Mouse (Mus musculus): Measurements from ENCODE around the gene Rngtt.
A peak's percentile ranks its signal among the peaks of the same experiment; 100 is the strongest.

The Rngtt gene

DNA sequence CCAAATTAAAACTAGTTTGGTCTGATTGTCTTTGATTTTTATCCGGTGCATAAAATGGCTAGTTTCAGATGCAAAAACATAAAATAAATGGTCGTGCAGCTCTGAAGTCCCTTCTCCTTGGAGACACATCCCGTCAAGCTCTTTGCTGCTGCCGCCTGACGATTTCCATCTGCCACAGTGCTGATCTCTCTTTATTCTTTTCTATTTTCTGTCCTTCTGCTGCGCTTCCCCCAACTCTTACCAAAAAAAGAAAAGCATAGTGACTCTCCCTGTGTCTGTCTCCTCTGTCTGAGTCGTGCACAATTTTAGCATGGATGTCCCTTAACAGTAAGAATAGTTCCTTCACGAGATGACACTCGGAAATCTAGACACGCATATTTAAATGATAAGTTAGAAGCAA, 210.8 kb downstream of the Rngtt start:
- DNase-seq (ENCODE audit: low spot score) = no peak

DNA sequence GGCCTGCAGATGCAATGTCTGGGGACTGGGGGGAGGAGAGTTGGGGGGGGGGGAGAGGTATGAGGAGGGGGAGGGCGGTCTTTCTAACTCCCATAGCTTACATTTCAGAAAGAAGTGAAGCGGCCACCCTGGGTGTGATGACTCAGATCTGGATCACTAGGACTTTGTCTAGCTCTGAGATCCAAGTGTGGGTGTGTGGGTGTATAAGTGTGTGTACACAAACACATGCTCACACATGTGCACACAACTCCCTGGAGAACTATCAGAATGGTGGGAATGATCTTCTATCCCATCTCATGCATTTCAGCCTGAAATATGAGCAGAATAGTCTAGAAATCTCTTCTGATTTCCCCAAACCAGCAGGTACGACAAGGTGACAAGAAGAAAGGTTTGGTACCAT, 213.7 kb downstream of the Rngtt start:
- no peak for DNase-seq (ENCODE audit: low spot score)

DNA sequence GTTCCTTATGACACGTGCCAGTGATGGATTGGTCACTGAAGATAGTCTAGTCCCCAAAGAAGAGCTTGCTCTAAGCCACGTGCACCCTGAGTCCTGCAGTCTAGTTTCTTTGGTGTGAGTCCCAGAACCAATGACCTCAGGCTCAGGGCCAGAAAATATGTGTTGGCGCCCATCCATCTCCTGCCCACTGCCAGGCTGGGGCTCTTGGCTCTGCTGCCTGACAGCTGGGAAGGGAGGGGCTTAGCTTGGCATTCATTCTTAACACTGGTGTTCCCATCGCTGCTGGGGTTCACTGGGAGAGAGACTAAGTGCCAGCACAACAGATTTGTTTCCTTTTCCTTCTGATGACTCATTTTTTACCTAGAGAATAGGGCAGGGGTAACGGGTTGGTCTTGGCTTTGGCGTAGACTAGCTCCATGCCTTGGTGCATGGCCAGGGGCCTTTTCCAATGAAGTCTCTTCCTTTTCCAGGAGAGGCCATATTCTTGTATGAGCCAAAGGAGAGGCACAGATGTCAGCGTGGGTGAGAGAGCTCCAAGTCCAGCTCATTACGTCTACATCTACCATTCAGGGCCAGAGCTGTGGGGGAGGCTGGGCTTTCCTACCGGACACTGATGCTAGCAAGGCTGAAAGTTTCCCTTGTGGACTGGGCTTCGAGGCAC, 214.5 kb downstream of the Rngtt start:
- DNase-seq (ENCODE audit: low spot score) = peak; percentile 46

DNA sequence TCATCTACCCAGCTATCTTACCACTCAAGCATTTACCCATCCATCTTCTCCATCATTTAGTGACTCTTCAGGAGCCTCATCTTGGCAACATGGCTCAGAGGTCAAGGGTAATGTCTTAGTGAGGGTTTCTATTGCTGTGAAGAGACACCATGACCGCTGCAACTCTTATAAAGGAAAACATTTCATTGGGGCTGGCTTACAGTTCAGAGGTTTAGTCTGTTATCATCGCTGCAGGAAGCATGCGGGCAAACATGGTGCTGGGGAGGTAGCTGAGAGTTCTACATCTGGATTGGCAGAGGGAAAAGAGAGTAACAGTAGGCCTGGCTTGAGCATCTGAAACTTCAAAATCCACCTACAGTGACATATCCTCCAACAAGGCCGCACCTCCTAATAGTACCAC, 215.2 kb downstream of the Rngtt start:
- no peak for DNase-seq (ENCODE audit: low spot score)

DNA sequence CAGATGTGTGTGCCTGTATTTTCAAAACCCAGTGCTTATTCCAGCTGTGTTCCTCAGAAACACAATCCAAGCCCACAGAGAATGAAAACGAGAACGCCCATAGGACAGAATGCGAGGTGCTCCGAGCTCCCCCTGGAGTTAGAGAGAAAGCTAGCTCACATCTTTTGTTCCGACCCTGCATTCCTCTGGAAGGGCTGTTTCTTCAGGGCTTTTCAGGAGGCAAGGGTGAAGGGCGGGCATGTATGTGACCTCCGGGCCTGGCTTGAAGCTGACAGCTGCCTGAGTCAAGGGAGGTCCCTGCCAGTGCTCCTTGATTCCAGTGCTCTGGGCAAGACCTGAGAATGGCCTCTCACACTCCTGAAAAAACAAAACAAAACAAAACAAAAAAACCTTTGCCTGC, 216.0 kb downstream of the Rngtt start:
- DNase-seq (ENCODE audit: low spot score) = no peak

DNA sequence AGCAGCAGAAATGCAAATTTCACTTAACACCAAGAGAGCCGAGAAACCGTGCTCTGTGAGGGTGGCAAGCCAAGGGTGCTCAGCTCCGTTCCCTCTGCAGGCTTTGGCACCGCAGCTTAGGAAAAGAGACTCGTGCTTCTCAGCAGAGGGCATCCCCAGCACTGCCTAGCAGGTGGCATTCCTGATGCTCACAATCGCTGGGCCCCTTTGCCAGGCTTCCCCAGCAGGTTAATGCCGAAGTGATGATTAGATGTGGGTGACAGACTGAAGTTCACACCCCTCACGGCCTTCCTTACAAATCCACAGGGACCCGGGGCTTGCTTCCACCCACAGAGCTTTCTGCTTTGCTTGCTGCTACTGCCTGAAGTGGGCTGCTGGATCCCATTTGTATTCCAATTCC, 216.6 kb downstream of the Rngtt start:
- no peak for DNase-seq (ENCODE audit: low spot score)

DNA sequence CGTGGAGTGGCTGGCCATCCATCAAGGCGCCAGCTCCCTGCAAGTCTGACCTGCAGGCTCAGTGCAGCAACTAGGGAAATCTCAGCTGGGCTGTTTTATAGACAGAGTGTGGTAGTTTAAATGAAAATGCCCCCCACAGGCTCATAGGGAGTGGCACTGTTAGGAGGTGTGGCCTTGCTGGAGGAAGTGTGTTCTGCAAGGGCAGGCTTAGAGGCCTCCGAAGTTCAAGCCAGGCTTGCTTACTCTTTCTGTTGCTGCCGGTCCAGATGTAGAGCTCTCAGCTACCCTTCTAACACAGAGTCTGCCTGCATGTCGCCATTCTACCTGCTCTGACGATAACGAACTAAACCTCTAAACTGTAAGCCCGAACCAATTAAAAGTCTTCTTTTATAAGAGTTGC, 222.5 kb downstream of the Rngtt start:
- DNase-seq (ENCODE audit: low spot score) = no peak

DNA sequence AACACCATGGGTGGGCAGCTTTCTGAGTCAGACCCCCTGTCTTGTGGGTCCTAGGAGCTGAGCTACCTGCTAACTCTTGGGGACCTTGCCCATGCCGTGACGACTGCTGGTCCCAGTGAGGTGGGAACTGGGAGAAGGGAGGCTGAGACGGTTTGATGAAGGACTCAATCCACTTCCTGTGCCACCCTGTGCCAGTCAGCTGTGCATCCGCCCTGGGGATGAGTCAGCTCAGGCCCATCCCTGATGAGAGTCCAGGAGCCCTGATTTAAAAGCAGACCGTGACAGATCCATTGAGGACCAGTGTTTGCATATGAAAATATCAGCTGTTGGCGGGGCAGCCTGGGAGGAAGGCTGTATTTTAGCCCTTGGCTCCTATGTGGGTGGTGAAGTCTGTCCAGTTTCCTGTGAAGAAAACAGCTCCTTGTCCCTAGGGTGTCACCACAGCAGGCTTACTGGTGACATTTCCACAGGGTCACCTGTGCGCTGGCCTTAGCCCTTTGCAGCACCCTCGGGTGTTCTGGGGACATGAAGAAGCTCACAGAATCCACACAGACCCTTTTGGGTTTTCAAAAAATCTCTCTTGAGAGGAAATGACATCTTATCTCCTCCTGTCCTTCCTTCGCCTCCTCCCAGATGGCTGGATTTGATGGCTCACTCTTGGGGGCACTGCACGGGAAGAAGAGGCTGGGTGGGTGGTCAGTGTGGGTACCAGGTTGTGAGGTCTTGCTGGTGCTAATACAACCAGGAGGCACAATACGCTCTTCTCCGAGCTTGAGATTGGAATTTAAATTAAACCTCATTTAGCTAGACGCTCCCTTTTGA, 234.9 kb downstream of the Rngtt start:
- no peak for DNase-seq (ENCODE audit: low spot score)

DNA sequence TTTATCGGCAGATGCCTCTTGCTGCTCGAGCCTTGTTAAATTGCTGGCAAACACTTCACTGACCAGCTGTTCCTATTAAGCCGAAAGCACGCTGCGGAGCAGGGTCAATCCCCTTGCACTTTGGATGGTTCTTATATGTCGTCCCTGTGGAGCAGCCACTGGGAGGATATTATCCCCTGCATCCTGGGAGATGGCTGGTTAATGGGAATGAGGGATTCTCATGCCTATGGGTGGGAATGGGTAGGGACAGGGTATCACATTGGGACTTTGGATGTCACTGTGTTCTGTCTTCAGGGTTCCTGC, 235.4 kb downstream of the Rngtt start:
- DNase-seq (ENCODE audit: low spot score) = no peak

DNA sequence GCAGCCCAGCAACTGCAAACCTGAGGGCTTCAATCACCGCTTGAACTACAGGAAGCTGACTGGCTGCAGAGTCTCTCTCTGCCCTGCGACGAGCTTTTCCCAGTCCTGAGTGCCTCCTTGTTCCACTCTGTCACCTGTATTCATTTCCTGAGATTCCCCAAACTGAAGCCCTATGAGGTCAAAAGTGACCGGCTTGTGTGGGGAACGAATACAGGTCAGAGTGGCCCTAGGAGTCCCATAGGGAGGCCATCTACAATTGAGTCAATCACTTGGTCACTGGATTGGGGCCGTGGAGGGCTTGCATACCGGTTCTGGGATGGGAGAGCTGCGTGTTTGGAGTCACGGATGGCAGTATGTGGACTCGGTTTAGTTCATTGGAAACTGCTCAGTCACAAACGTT, 236.2 kb downstream of the Rngtt start:
- DNase-seq (ENCODE audit: low spot score) = no peak

DNA sequence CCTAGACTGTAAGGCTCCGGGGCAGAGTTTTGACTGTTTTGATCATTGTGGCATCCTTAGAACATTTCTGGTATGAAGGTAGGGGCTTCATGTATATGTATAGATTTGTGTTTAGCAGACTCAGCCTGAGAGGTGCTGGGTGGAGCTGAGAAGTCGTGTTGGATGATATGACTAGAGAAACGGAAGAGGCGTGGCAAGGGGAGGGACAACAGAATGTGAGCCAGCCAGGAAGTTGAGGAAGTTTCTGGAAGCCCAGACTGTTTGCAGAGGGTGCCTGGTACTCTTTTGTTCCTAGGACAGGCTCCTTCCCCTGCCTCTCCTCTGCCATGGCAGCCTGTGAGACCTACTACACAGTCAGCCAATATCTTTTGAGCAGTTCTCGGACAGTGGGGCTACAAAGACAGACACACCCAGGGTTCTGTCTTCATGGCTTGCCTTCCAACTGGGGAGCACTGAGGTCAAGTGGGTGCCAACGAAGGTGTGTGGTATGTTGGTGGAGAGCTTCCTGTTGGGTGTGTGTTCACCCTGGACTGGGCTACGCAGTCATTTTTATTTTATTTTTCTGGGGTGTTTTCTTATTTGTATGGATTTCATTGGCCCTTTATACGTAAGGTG, 237.3 kb downstream of the Rngtt start:
- DNase-seq (ENCODE audit: low spot score) = no peak

DNA sequence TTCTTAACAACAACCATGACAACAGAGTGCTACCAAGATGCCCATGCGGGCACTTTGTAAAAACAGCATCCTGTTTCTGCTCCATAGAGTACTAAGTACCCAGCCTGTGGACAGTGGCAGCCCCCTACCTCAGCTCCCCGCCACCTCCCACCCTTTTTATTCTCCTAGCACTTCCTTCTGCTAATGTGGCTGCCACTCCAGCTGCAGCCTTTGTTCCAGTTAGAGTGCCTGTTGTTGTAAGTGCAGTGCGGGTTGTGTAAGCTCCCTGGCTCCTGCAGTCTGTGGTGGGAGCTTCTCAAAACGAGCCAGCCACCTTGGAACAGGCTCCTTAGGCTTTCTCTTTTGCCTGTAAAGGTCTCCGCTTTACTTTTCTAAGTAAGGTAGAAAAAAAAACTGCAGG, 239.5 kb downstream of the Rngtt start:
- DNase-seq (ENCODE audit: low spot score) = no peak
